Mouse (Mus musculus) megakaryocyte-erythroid progenitor cell, adult 5-6 weeks (primary cell): Measurements from ENCODE around the gene Kif3c. TPM values are rescaled to one million over a fixed set of nuclear protein-coding genes. Genes with fewer than 3 reads are reported as not detected.

Experiments used
- ATAC-seq: replicated peaks from 2 replicates; pipeline ENCODE4 v1.8.0; 2016; ENCODE audit warnings: mild to moderate bottlenecking, inconsistent platforms; ENCODE audit not compliant: severe bottlenecking, poor library complexity, low FRiP score, low TSS enrichment
- total RNA-seq, 2 experiments: library from RNA; stranded (forward) in 1 of 2; stranded (reverse) in 1 of 2; fragments of 200-1000, 215-1000 nt in 1 of 2; fragments of >200 nt in 1 of 2; fragmentation: Nextera tagmentation in 1 of 2; gene quantifications; 2 replicates each; pipeline ENCODE4 v1.2.3; 2014 to 2017

The Kif3c gene
- total RNA-seq (2014; fragmentation: Nextera tagmentation), result 1.2 and 2.3 TPM in 2 replicates
- total RNA-seq (2017), result 0.33 and 4.3 TPM in 2 replicates

GRCm38 (mm10) chr12:3364508-3365448 lies at the start of gene Kif3c:
TSS of gene Kif3c (plus strand) at chr12:3365132.
- peak; percentile 66 for ATAC-seq

- no peak for ATAC-seq
Observed at GRCm38 (mm10) chr12:3316083-3316482, 48.8 kb upstream of the Kif3c start.

- no peak for ATAC-seq
Observed at GRCm38 (mm10) chr12:3316937-3317336, 48.0 kb upstream of the Kif3c start.

- ATAC-seq, result 0 out of 2 replicates have a peak, but pooled peaks have one; percentile 32
Observed at GRCm38 (mm10) chr12:3319377-3319776, 45.6 kb upstream of the Kif3c start.

GRCm38 (mm10) chr12:3323241-3323640 lies 41.7 kb upstream of the Kif3c start:
- peak; percentile 31; the same call in 1 of the 2 replicates for ATAC-seq

- ATAC-seq, result peak; percentile 68
Observed at GRCm38 (mm10) chr12:3325232-3325631, 39.7 kb upstream of the Kif3c start.

- no peak for ATAC-seq
Observed at GRCm38 (mm10) chr12:3329677-3330076, 35.3 kb upstream of the Kif3c start.

GRCm38 (mm10) chr12:3338931-3339330 lies 26.0 kb upstream of the Kif3c start:
- ATAC-seq, result no peak

GRCm38 (mm10) chr12:3344155-3344554 lies 20.8 kb upstream of the Kif3c start:
- ATAC-seq, result no peak

GRCm38 (mm10) chr12:3345038-3345437 lies 19.9 kb upstream of the Kif3c start:
- ATAC-seq, result no peak

- no peak for ATAC-seq
Observed at GRCm38 (mm10) chr12:3347682-3348081, 17.2 kb upstream of the Kif3c start.

- ATAC-seq, result no peak
Observed at GRCm38 (mm10) chr12:3349387-3349786, 15.5 kb upstream of the Kif3c start.

GRCm38 (mm10) chr12:3350136-3350535 lies 14.8 kb upstream of the Kif3c start:
- no peak for ATAC-seq

- no peak for ATAC-seq
Observed at GRCm38 (mm10) chr12:3352216-3352615, 12.7 kb upstream of the Kif3c start.

- ATAC-seq, result no peak
Observed at GRCm38 (mm10) chr12:3355068-3355467, 9.9 kb upstream of the Kif3c start.

GRCm38 (mm10) chr12:3356824-3357223 lies 8.1 kb upstream of the Kif3c start:
- ATAC-seq, result no peak

- peak; percentile 87 for ATAC-seq
Observed at GRCm38 (mm10) chr12:3359302-3359701, 5.6 kb upstream of the Kif3c start.

- ATAC-seq, result no peak
Observed at GRCm38 (mm10) chr12:3360043-3360442, 4.9 kb upstream of the Kif3c start.

- ATAC-seq, result no peak
Observed at GRCm38 (mm10) chr12:3364076-3364475, 856 bp upstream of the Kif3c start.

- peak; percentile 62 for ATAC-seq
Observed at GRCm38 (mm10) chr12:3365449-3366189, 687 bp downstream of the Kif3c start.
